Mouse (Mus musculus) retina, embryonic 14.5 days (tissue): ENCODE data around the gene Lmcd1.

Experiments used
- DNase-seq: peaks from one replicate; pipeline ENCODE4 v3.0.0-alpha.2; 2015; ENCODE audit warnings: low spot score

The Lmcd1 gene

DNA sequence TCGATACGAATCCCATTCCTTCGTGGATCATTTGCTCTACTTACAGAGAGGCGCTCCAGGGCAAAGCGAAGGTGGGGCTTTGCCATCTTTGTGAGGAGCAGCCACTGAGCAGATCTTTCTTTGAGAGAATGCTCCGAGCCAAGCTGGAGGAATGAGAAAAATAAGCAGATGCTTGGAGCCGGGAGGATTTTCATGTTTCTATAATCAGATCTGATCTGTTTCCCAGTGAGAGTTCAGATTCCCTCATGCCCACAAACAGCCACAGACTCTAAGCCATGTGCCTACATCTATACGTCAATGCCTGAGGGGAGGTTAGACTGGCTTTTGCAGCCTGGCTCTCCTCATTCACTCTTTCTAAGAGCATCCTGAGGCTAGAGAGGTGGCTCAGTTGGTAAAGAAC is 87.1 kb downstream of the Lmcd1 start:
- no peak for DNase-seq

GRCm38 (mm10) chr6:112362349-112362958 is 88.9 kb downstream of the Lmcd1 start:
- peak; percentile 79 for DNase-seq

DNA sequence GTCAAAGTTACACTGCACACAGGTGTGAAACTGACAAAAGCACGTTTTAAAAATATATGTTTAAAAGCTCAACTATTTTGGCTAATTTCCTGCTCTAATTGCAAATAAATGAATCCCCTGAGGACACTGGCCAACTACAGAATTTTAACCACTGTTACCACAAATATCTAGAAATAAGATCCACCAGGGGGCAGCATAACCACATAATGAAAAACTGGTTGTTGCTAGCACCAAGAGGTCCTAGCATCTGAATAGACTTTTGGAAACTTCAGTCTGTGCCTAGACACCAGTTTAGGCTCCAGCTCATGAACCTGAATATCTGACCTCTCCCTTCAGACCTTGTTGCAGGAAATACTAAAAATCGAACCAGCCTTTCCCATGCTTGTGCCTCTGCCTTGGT is 91.0 kb downstream of the Lmcd1 start:
- DNase-seq = peak; percentile 84

DNA sequence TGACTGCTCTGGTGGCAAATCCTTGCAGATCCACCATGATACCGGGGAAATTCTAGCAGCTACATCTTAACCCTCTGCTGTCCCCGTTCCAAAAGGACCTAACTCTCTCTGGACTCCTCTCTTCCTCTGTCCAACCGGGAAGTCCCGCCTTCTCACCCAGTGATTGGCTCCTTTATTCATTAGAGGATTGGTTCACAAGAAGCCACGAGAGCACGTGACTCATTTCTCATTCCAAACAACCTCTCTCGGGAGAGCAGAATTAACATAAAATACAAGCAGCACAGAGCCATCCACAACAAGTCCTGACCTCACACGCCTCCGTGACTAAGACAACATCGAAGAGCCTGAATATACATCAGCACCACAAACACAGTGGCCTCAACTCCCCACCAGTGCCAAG is 91.7 kb downstream of the Lmcd1 start:
- DNase-seq = no peak

- peak; percentile 86 for DNase-seq
These were observed 100.5 kb downstream of the Lmcd1 start for GRCm38 (mm10) chr6:112373886-112374585.

- DNase-seq = no peak
These were observed 102.3 kb downstream of the Lmcd1 start for GRCm38 (mm10) chr6:112375661-112376392.

GRCm38 (mm10) chr6:112379054-112379453 is 105.5 kb downstream of the Lmcd1 start:
- no peak for DNase-seq
